Mouse (Mus musculus) ES-Bruce4 (cell line): ENCODE data around the gene Tbc1d2b.

Experiments
- CTCF ChIP-seq: IDR thresholded peaks from one replicate; pipeline ENCODE4 v1.8.1; 2011; ENCODE audit warnings: low read depth, low read length
- POLR2A ChIP-seq: IDR thresholded peaks from one replicate; pipeline ENCODE4 v1.8.1; 2011; ENCODE audit warnings: low read length; ENCODE audit not compliant: insufficient read depth

- no peak for TF ChIP-seq CTCF
- TF ChIP-seq POLR2A = no peak
Observed at GRCm38 (mm10) chr9:90276779-90277178, 6.2 kb upstream of the Tbc1d2b start.
